Mouse (Mus musculus) v-Abl transformed pro-B cells (cell line): ENCODE measurements at regions not wholly inside any gene's neighbourhood (a gene's known extent, or its start where the extent isn't known, plus 50 kb on each side); places are given as distances from the start of the nearest gene placed in this dataset.

Source experiments
- in situ Hi-C, 2 experiments: fragments of 400-800 bp; cut with MboI; formaldehyde crosslinking; loops; one replicate each; pipeline ENCODE4 v1.15.1; 2025; ENCODE audit not compliant: unreplicated experiment in 2 of 2

DNA sequence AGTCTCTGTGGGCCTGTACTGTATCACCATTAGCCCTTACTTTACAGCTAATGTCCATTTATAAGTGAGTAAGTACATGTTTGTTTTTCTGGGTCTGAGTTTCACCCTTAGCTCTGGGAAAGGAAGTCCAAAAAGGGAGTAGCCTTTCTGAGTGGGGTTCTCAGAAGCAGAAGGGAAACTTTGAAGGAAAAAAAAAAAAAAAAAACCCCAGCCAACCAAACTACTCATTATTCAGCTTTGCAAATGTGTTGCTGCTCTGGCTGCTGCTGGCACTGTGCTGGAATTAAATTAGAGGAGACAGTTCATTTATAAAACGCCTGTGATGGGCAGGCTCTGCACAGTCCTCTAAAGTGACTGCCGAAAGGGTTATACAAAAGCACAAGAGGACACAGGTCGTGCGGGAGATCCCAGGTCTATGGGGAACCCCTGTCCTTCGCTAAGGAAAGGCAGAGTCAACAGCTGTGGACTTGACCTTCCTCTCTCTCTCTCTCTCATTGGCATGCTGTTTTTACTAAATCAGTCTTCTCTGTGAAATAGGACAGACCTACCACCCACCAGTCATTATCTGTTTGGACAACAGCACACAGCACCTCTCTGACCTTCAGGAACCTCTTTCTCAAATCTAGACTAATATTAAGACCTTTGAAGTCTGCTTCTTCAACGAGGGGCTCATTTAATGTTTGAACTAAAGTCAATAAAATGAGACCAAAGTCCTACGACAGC is 165.4 kb downstream of the Cd47 start:
- in situ Hi-C loops = loop anchor here in 1 of 2 experiments (25.0 kb wide), 1 partner anchor 678 kb away; no protein-coding TSS in a partner anchor

DNA sequence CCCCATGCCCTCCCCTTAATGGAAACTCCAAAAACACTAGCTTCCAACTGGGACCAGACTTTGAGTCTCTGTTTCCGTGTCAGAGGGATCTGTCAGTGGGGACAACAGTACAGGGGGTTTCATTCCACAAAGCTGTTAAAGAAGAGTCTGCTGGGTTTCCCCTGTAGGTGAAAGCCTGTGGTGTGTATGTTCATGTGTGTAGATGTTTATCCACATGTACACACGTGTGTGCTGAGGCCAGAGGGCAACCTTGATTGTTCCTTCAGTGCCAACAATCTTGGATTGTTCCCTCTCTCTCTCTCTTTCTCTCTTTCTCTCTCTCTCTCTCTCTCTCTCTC is 165.9 kb downstream of the Cd47 start:
- in situ Hi-C loops = loop anchor here in 1 of 2 experiments (25.0 kb wide), 1 partner anchor 679 kb away; no protein-coding TSS in a partner anchor

DNA sequence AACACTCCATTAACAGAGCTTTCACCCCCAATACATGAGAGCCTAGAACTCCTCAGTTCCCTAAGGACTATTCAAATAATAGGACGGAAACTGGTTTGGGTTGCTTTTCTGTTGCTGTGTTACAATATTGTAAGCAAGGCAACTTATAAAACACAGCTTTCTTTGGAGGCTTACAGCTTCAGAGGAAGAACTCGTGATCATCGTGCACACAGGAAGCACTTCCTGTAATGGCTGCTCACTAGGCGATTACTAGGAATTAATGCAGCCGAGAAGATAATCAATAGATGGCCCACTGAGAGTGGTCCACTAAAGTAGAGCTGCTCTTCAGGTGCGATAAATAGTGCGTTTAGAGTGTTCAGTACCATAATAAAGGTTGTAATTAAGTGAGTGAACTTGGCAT is 166.8 kb downstream of the Cd47 start:
- in situ Hi-C loops = loop anchor here in 1 of 2 experiments (25.0 kb wide), 1 partner anchor 680 kb away; no protein-coding TSS in a partner anchor

DNA sequence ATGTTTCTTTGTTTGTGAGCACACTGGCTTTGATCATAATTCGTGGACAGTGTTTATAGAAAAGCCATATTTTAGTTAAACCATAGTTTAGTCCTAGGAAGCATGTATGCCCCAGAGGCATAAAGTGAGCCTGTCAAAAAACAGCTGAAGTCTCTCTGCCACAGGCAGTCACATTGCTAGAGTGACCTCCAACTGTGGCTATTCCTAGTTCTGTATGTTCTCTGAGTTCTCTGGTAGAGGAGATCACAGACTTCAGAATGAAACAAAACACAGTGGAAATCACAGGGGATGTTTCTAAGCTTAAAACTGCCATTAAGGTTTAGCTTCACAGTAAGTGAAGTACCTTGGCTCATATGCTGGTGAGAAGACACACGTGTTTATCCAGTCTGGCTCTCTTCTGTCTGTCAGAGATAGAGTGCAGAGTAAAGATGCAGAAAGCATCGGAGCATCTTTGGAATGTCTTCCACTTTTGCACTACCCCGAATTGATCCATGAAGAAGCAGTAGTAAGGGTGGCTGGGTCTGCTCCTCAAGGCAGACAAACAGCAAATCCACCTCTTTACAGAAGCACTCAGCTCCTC is 168.0 kb downstream of the Cd47 start:
- in situ Hi-C loops = loop anchor here in 1 of 2 experiments (25.0 kb wide), 1 partner anchor 681 kb away; no protein-coding TSS in a partner anchor

DNA sequence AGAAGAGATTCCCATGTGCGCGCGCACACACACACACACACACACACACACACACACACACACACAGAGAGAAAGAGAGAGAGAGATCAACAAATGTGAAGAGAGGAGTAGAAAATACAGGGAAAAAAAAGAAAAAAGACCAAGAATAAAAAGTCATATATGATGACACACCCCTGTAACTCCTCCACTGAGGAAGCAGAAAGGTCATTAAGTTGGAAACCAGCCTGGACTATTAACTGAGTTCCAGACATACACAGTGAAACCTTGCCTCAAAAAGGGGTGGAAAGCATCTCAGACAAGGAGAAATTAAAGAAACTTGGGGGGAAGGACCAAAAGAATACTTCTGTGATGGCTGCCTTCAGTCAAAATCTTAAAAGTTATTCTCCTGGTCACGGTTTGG is 168.7 kb downstream of the Cd47 start:
- in situ Hi-C loops = loop anchor here in 1 of 2 experiments (25.0 kb wide), 1 partner anchor 682 kb away; no protein-coding TSS in a partner anchor

GRCm38 (mm10) chr16:49969693-49970296 is 169.5 kb downstream of the Cd47 start:
- in situ Hi-C loops = loop anchor here in 1 of 2 experiments (25.0 kb wide), 1 partner anchor 682 kb away; no protein-coding TSS in a partner anchor

- in situ Hi-C loops = loop anchor here in 1 of 2 experiments (25.0 kb wide), 1 partner anchor 683 kb away; no protein-coding TSS in a partner anchor
These were observed 170.0 kb downstream of the Cd47 start for GRCm38 (mm10) chr16:49970297-49970804.

GRCm38 (mm10) chr16:49971141-49971555 is 170.8 kb downstream of the Cd47 start:
- in situ Hi-C loops = loop anchor here in 1 of 2 experiments (25.0 kb wide), 1 partner anchor 684 kb away; no protein-coding TSS in a partner anchor

- in situ Hi-C loops = no loop called here
These were observed 176.9 kb downstream of the Cd47 start for GRCm38 (mm10) chr16:49977276-49977675.

DNA sequence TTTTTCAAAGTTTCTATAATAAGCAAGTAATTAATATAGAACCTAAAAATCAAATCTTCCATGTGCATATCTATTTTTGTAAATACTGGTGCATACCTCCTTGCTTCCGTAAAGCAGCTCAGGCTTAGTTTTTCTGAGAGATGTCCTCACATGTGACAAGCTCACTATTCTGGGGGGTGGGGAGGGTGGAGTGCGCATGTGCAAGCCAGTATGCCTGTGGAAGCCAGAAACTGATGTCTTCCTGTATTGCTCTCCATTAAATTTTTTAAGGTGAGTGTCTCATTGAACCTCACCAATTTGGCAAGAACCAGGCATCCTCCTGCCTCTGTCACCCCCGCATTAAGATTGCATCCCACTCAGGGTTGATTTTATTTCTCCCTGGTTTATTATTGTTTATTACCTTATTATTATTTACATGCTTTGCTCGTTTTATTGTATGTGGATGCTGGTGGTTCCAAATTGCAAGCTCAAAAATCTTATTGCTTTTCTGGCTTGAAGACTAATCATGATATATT is 179.2 kb downstream of the Cd47 start:
- in situ Hi-C loops = no loop called here

GRCm38 (mm10) chr16:49980178-49980646 is 179.9 kb downstream of the Cd47 start:
- in situ Hi-C loops = no loop called here

DNA sequence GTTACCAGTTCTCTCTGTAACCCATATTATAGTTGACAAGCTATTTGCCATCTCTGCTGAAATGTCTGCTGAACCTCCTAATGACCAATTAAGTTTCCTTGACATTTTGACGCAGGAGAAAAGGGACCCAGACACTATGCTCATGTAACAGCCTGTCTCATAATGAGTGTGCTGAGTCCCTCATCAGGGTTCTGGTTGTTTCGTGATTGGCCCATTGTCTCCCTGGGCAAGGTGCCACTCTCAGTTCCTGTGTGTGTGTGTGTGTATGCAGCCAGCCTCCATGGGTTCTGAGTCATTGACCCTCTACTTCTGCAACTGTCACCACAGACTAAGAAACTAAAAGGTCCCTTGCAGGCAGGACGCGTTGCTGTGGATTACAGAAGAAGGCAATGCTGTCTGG is 181.8 kb downstream of the Cd47 start:
- in situ Hi-C loops = no loop called here

DNA sequence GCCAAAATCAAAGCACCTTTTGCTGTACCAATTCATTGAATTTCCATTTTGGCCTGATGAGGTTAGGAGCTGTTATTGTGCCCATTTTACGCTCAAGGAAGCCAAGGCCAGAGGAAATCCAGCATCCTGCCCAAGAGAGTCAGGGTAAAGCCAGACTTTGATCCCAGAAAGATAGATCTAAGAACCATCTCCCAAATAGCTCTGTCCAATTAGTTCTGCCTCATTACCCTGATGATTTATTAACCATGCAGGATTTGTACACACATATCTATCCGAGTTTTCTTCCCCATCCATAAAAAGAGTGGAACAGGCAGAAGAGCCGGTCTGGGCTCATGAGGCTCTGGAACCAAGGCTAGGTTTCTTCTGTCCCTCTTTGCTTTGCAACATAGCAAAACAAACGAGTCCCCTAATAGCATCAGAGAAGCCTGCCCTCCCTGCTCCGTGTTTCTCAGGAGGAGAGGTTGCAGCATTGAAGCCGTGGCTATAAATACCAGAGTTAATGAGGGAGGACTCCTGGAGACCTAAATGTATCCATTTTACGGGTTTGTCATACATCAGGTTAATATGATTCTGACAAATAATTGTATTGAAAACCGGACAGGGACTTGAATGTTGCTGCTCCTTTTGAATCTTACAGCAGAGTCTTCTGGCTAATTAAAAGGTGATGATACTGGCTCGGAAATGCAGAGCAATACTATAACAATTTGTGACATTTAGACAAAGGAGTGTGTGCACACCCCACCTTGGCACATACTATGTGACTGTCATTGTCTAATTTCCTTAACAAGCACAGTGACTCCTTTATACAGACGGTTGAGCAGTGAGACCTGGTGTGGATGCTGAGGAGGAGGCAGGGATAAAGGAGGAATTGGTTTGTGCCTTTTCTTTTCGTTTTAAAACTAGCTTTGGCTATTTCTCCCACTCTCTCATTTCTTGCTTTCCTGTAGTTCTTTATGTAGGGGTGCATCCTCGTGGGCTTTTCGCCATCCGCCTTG is 185.0 kb downstream of the Cd47 start:
- in situ Hi-C loops = no loop called here

- in situ Hi-C loops = no loop called here
These were observed 186.6 kb downstream of the Cd47 start for GRCm38 (mm10) chr16:49986954-49987353.

DNA sequence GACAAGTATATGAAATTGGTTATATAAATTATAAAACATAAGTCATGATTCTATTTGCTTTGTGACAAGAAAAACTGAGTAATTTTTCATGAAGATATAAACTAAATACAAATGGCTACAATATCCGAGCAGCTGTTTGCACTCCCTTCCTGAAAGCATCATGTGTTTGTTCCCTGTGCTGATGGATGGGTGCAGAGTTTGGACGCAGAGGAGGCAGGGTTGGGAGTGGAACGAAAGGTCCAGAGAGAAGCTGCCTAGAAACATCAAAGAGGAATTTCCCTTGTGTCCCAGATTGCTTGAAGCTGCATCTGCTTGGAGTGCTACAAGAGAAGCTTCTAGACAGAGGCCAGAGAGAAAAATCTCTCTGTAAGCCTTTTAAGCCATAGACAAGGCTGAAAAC is 195.5 kb downstream of the Cd47 start:
- in situ Hi-C loops = no loop called here

DNA sequence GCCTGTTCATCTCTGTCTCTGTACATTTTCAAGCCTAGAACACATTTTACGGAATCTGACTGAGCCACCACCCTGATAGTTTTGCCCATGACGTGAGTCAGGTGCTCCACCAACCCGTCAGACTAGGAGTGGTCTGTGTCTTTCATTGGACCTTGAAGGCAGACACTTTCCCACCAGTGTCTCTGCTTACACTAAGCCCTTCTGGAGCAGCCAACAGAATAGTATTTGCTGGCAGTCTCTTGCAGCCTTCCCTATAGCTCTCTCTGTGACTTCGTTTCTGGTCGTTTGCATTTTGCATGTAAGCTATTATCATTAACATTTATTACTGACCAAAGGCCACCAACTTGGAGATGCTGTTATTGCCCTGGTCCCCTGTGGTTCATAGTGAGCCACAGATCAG is 196.3 kb downstream of the Cd47 start:
- in situ Hi-C loops = no loop called here

DNA sequence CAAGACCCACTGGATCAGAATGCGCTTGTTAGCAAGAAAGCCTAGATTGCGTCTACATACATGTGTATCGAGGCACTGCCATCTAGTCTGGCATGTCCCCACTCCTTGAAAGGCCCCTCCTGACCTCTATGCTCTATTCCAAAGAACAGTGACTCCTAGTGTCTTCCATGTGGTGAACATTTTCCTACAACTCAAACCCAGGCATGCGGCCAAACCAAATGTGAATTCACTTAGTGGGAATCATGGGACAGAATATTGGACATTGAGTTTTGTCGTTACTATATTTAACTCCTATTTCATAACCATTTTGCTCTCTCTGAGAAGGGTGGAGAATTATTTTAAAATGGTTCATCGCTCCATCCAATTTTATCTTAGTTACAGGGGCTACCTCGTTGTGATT is 196.7 kb downstream of the Cd47 start:
- in situ Hi-C loops = no loop called here

DNA sequence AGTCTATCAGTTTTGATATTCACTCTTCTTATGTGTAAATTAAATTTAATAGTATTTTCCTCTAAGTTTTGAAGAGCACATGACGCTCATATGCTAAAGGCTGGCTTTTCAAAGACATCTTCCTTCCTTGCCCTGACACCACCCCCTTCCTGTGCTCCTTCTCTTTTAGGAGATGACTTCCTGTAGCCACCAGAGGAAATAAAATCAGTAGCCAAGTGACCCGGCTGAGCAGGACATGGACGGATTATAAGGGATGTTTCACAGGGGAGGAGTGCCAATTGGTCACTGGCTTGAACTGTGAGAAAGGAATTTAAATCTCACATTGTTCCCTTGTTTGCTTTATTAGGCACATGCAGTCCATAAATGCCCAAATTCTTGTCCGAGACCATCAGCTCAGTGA is 200.5 kb downstream of the Cd47 start:
- in situ Hi-C loops = no loop called here

DNA sequence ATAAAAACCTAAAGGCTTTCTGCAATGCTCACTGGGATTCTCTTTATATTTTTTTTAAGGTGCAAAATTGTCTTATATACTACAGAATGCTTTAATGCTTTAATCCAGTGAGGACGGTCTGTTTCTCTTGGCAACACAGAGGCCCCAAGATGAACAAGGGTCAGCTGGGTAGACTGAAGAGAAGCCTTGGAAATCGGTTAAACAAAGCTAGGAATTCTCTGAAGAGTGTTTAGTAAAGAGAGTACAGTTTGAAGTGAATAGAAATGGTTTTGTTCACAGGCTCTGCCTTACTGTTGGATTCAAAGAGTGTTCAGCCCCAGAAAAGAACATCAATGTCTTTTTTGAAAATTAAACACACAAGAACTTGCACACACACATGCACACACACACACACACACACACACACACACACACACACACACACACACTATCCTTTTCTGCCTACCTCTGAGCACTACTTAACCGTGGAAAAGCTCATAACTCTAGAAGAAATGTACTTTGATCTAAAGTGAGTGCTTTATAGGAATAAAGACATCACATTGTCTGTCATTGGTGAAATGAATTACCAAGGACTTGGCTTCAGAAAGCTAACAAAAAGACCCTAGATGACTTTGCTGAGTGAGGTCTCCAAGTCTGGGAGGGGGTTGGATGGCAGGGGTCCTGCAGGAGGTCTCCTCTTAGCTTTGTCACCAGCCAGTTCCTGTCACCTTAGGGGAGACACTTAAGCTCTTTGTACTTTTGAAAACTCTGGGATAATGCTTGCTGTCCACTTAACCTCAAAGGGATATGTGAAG is 201.5 kb downstream of the Cd47 start:
- in situ Hi-C loops = no loop called here
